Mouse (Mus musculus) heart, postnatal 0 days (tissue): Measurements from ENCODE around the gene Ccng1.

Source experiments
- CTCF ChIP-seq: IDR thresholded peaks from 2 replicates; pipeline ENCODE4 v1.5.1; 2016; ENCODE audit warnings: antibody characterized with exemption, control low read depth, low read depth
- EP300 ChIP-seq: IDR thresholded peaks from 2 replicates; pipeline ENCODE4 v1.6.1; 2016; ENCODE audit warnings: antibody characterized with exemption, low read depth

- no peak for TF ChIP-seq CTCF
- TF ChIP-seq EP300, result no peak
These were observed 857 bp upstream of the Ccng1 start for GRCm38 (mm10) chr11:40755968-40756367.
